Mouse (Mus musculus) hindbrain, embryonic 12.5 days (tissue): ENCODE results near the gene Dyrk1a. TPM values are rescaled to one million over a fixed set of nuclear protein-coding genes. Genes with fewer than 3 reads are reported as not detected.

Source experiments
- ATAC-seq: fragments of 200-750 bp; cut with Nextera tagmentation; 2 replicates; pipeline ENCODE4 v1.8.0; 2017; ENCODE audit warnings: moderate TSS enrichment; ENCODE audit not compliant: low FRiP score
- H3K27ac ChIP-seq: fragments of 300-500 bp; sonication (generic); 2 replicates; pipeline ENCODE4 v1.5.1; 2016; ENCODE audit warnings: mild to moderate bottlenecking
- H3K27me3 ChIP-seq: fragments of 300-500 bp; sonication (generic); 2 replicates; pipeline ENCODE4 v1.6.1; 2016; ENCODE audit warnings: mild to moderate bottlenecking
- H3K36me3 ChIP-seq: fragments of 300-500 bp; sonication (generic); 2 replicates; pipeline ENCODE4 v1.6.1; 2016; ENCODE audit warnings: mild to moderate bottlenecking
- H3K4me1 ChIP-seq: fragments of 300-500 bp; sonication (generic); 2 replicates; pipeline ENCODE4 v1.6.1; 2016
- H3K4me2 ChIP-seq: fragments of 300-500 bp; sonication (generic); replicated peaks from 2 replicates; pipeline ENCODE4 v1.6.1; 2016; ENCODE audit warnings: mild to moderate bottlenecking
- H3K4me3 ChIP-seq: fragments of 300-500 bp; sonication (generic); 2 replicates; pipeline ENCODE4 v1.5.1; 2016; ENCODE audit warnings: mild to moderate bottlenecking
- H3K9ac ChIP-seq: fragments of 300-500 bp; sonication (generic); 2 replicates; pipeline ENCODE4 v1.6.1; 2016; ENCODE audit warnings: mild to moderate bottlenecking, moderate library complexity
- H3K9me3 ChIP-seq: fragments of 300-500 bp; sonication (generic); replicated peaks from 2 replicates; pipeline ENCODE4 v1.6.1; 2016; ENCODE audit warnings: mild to moderate bottlenecking
- WGBS: fragments of 180-500 bp; shearing (Covaris S2); methylation state at CpG from one replicate; pipeline ENCODE4 v1.1.7; 2016; 5-methylcytosine and 5-hydroxymethylcytosine counted together
- polyA plus RNA-seq: library from polyadenylated mRNA; unstranded; fragments of >200 nt; fragmentation: Nextera tagmentation; extraction: Ambion mirVana; gene quantifications from 2 replicates; pipeline ENCODE4 v1.2.1, GENCODE M21; 2016

Dyrk1a gene
- polyA plus RNA-seq, 1 experiment from 2014 or later, result 9.9 TPM

GRCm38 (mm10) chr16:94602188-94602587 is 32.4 kb downstream of the Dyrk1a start:
- Histone ChIP-seq H3K9me3 (no peaks in the 10 kb centered on the region), H3K4me2 (no peak overlapping the region), H3K4me1 (peaks cover 47% of the 10 kb centered on the region), H3K27me3 (no peaks in the 10 kb centered on the region), H3K27ac (no peak overlapping the region), H3K9ac (no peak overlapping the region), H3K4me3 (no peak overlapping the region), H3K36me3 (no peaks in the 10 kb centered on the region)
- no peak for ATAC-seq
- 90% methylated on average over 1 of the region's 1 CpGs for WGBS

- no peaks in the 10 kb centered on the region for H3K27me3 ChIP-seq
- no peaks in the 10 kb centered on the region for H3K36me3 ChIP-seq
- WGBS, result 58% methylated on average over 4 of the region's 4 CpGs
- H3K27ac ChIP-seq, result no peak overlapping the region
- no peak overlapping the region for H3K4me3 ChIP-seq
- H3K9ac ChIP-seq, result no peak overlapping the region
- H3K4me1 ChIP-seq, result peaks cover 45% of the 10 kb centered on the region
- no peak for ATAC-seq
- H3K9me3 ChIP-seq, result no peaks in the 10 kb centered on the region
- no peak overlapping the region for H3K4me2 ChIP-seq
These were observed 32.9 kb downstream of the Dyrk1a start for GRCm38 (mm10) chr16:94602730-94603129.

- no peak overlapping the region for H3K4me3 ChIP-seq
- WGBS, result 93% methylated on average over 1 of the region's 1 CpGs
- peaks cover 23% of the 10 kb centered on the region for H3K4me1 ChIP-seq
- H3K27ac ChIP-seq, result no peak overlapping the region
- no peak for ATAC-seq
- H3K4me2 ChIP-seq, result no peak overlapping the region
- H3K9ac ChIP-seq, result no peak overlapping the region
- no peaks in the 10 kb centered on the region for H3K36me3 ChIP-seq
- no peaks in the 10 kb centered on the region for H3K9me3 ChIP-seq
- no peaks in the 10 kb centered on the region for H3K27me3 ChIP-seq
These were observed 36.4 kb downstream of the Dyrk1a start for GRCm38 (mm10) chr16:94606169-94606568.

DNA sequence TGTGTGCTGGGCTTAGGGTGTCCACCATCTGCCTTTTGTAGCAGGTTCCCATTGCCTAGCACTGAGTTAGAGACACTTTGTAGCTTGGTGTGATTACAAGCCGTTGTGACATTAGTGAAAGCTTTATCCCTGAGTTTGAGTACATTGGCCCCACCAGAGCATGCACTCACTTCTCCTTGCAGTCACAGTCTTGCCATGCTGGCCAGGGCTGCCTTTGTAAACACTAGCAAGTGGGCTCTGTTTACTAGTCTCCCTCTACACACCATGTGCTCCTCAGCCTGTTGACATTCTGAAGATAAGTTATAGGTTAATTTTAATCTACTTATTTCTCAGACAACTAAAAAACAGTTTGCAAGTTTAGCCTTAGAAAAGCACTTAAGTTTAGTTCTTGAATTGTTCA is 37.7 kb downstream of the Dyrk1a start:
- Histone ChIP-seq H3K27ac (no peak overlapping the region), H3K4me2 (no peak overlapping the region), H3K27me3 (no peaks in the 10 kb centered on the region), H3K9ac (no peak overlapping the region), H3K4me3 (no peak overlapping the region), H3K4me1 (peaks cover 11% of the 10 kb centered on the region), H3K9me3 (no peaks in the 10 kb centered on the region), H3K36me3 (no peaks in the 10 kb centered on the region)
- WGBS, result 62% methylated on average over 1 of the region's 1 CpGs
- ATAC-seq, result no peak

GRCm38 (mm10) chr16:94608706-94609594 is 39.1 kb downstream of the Dyrk1a start:
- H3K36me3 ChIP-seq, result no peaks in the 10 kb centered on the region
- H3K27ac ChIP-seq, result no peak overlapping the region
- H3K4me1 ChIP-seq, result no peaks in the 10 kb centered on the region; the same call in 1 of the 2 replicates
- H3K4me3 ChIP-seq, result no peak overlapping the region
- no peak for ATAC-seq
- 94% methylated on average over 9 of the region's 9 CpGs for WGBS
- no peaks in the 10 kb centered on the region for H3K27me3 ChIP-seq
- no peaks in the 10 kb centered on the region for H3K9me3 ChIP-seq
- H3K4me2 ChIP-seq, result no peak overlapping the region
- no peak overlapping the region for H3K9ac ChIP-seq

DNA sequence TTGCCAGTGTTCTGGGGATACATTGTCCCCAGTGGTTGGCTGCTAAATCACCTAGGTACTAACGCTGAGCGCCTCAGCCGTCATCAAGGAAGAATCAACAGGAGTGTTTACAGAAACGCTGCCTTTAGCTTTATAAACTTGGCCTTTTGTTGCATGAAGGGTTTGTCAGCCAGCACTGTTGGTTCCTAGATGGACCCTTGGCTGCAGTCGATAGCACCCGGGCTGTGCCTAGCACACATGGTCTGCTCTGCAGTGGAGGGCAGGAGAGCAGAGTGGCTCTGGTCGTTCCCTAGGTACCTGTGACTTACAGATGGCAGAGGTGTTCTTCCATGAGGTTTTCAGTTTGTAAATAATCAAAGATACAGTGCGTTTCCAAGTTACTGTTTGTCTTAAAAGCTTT is 42.8 kb downstream of the Dyrk1a start:
- no peak overlapping the region for H3K4me3 ChIP-seq
- H3K9ac ChIP-seq, result no peak overlapping the region
- H3K36me3 ChIP-seq, result no peaks in the 10 kb centered on the region; the same call in 1 of the 2 replicates
- no peak overlapping the region for H3K27ac ChIP-seq
- ATAC-seq, result no peak
- no peaks in the 10 kb centered on the region for H3K9me3 ChIP-seq
- H3K4me1 ChIP-seq, result no peaks in the 10 kb centered on the region; the same call in 1 of the 2 replicates
- no peaks in the 10 kb centered on the region for H3K27me3 ChIP-seq
- 86% methylated on average over 8 of the region's 8 CpGs for WGBS
- H3K4me2 ChIP-seq, result no peak overlapping the region

DNA sequence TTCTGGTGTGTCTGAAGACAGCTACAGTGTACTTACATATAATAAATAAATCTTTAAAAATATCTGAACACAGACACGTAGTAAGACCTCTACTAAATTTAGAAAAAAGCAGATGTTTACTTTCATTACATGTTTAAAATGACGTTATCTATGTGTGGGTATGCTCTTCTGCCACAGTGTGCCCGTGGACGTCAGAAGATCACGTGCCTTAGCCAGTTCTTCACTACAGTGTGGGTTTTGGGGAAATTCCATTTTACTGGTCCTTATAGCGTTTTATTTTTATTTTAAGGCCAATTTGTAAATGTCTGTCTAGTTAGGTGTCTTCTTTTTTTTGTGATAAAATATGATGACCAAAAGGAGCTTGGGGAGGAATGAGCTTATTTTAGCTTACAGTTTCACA is 47.4 kb downstream of the Dyrk1a start:
- Histone ChIP-seq H3K4me3 (no peak overlapping the region), H3K9me3 (no peaks in the 10 kb centered on the region), H3K4me2 (no peak overlapping the region), H3K4me1 (no peaks in the 10 kb centered on the region; the same call in 1 of the 2 replicates), H3K27ac (no peak overlapping the region), H3K9ac (no peak overlapping the region), H3K27me3 (no peaks in the 10 kb centered on the region), H3K36me3 (no peaks in the 10 kb centered on the region; the same call in 1 of the 2 replicates)
- WGBS, result 95% methylated on average over 6 of the region's 6 CpGs
- no peak for ATAC-seq

DNA sequence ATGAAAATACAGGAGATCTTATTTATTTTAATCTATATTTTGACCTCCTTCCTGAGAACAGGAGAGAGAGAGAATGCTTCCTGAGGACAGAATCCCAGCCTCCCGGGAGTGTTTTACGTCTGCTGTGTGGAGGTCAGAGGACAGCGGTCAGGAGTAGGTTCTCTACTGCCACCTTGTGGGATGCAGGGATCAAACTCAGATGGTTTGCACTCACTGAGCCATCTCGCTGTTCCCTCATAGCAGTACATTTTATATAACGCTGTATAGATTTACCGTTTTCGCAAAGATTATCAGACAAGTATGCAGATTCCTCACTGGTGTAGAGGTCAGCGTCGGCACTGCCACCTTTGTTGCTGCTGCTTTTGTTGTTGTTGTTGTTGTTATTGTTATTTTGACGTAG is 48.7 kb downstream of the Dyrk1a start:
- peak; percentile 68 for ATAC-seq

DNA sequence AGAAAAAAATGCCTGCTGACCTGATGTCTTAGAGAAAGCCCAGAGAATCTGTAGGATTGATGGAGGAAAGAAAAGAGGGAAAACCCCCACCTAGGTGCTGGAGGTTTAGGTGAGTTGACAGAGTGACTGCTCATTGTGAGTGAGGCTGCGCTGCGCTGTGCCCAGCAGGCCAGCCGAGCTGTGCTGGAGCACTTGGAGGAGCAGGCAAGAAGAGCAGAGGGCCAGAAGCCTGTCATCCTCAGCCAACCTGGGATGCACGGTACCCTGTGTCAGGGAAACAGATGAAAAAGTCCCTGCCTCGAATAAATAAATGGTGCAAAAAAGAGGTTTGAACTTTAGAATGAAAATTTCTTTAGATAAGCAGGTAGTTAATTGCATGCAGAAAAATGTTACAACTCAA is 49.5 kb downstream of the Dyrk1a start:
- Histone ChIP-seq H3K36me3 (no peaks in the 10 kb centered on the region; the same call in 1 of the 2 replicates), H3K4me3 (no peak overlapping the region), H3K27me3 (no peaks in the 10 kb centered on the region), H3K9ac (no peak overlapping the region), H3K4me2 (no peak overlapping the region), H3K27ac (no peak overlapping the region), H3K4me1 (no peaks in the 10 kb centered on the region; the same call in 1 of the 2 replicates), H3K9me3 (no peaks in the 10 kb centered on the region)
- 93% methylated on average over 5 of the region's 5 CpGs for WGBS
- no peak for ATAC-seq

More for the DNA sequence above, 48.7 kb downstream of the Dyrk1a start:
- no peaks in the 10 kb centered on the region for H3K9me3 ChIP-seq
- no peak overlapping the region for H3K4me2 ChIP-seq
- WGBS, result 53% methylated on average over 10 of the region's 10 CpGs
- no peaks in the 10 kb centered on the region; the same call in 1 of the 2 replicates for H3K4me1 ChIP-seq
- no peaks in the 10 kb centered on the region for H3K27me3 ChIP-seq
- H3K27ac ChIP-seq, result no peak overlapping the region
- H3K4me3 ChIP-seq, result no peak overlapping the region
- no peaks in the 10 kb centered on the region; the same call in 1 of the 2 replicates for H3K36me3 ChIP-seq
- H3K9ac ChIP-seq, result no peak overlapping the region

GRCm38 (mm10) chr16:94624871-94625270 is 55.1 kb downstream of the Dyrk1a start:
- H3K4me2 ChIP-seq, result no peak overlapping the region
- H3K36me3 ChIP-seq, result no peaks in the 10 kb centered on the region
- no peaks in the 10 kb centered on the region for H3K9me3 ChIP-seq
- H3K4me3 ChIP-seq, result no peak overlapping the region
- no peaks in the 10 kb centered on the region for H3K27me3 ChIP-seq
- no peak overlapping the region for H3K9ac ChIP-seq
- no peak overlapping the region for H3K27ac ChIP-seq
- no peak for ATAC-seq
- WGBS, result 75% methylated on average over 4 of the region's 4 CpGs
- H3K4me1 ChIP-seq, result peaks cover 12% of the 10 kb centered on the region

GRCm38 (mm10) chr16:94625639-94626038 is 55.8 kb downstream of the Dyrk1a start:
- no peak overlapping the region for H3K27ac ChIP-seq
- H3K36me3 ChIP-seq, result no peaks in the 10 kb centered on the region
- peaks cover 12% of the 10 kb centered on the region for H3K4me1 ChIP-seq
- H3K9ac ChIP-seq, result no peak overlapping the region
- H3K4me2 ChIP-seq, result no peak overlapping the region
- 93% methylated on average over 7 of the region's 7 CpGs for WGBS
- no peak for ATAC-seq
- H3K4me3 ChIP-seq, result no peak overlapping the region
- H3K9me3 ChIP-seq, result no peaks in the 10 kb centered on the region
- no peaks in the 10 kb centered on the region for H3K27me3 ChIP-seq

- WGBS, result 39% methylated on average over 5 of the region's 5 CpGs
- no peaks in the 10 kb centered on the region for H3K9me3 ChIP-seq
- peaks cover 22% of the 10 kb centered on the region for H3K4me1 ChIP-seq
- no peaks in the 10 kb centered on the region for H3K36me3 ChIP-seq
- no peaks in the 10 kb centered on the region for H3K27me3 ChIP-seq
- H3K4me2 ChIP-seq, result no peak overlapping the region
- no peak overlapping the region for H3K4me3 ChIP-seq
- no peak overlapping the region for H3K9ac ChIP-seq
- H3K27ac ChIP-seq, result 0 out of 2 replicates have a peak overlapping the region, but pooled peaks have one; percentile 24
- ATAC-seq, result no peak
These were observed 57.9 kb downstream of the Dyrk1a start for GRCm38 (mm10) chr16:94627736-94628135.
